Mouse (Mus musculus) erythroid progenitor cell, adult 5-6 weeks (primary cell): ENCODE measurements around the gene Mettl11b. TPM values are rescaled to one million over a fixed set of nuclear protein-coding genes. Genes with fewer than 3 reads are reported as not detected.

Experiments
- ATAC-seq: replicated peaks from 2 replicates; pipeline ENCODE4 v1.8.0; 2016; ENCODE audit warnings: moderate number of reproducible peaks, mild to moderate bottlenecking, moderate TSS enrichment, inconsistent platforms; ENCODE audit not compliant: poor library complexity, low FRiP score, severe bottlenecking
- total RNA-seq, 2 experiments: library from RNA; stranded (forward) in 1 of 2; stranded (reverse) in 1 of 2; fragments of 150-400 nt in 1 of 2; fragments of 186-747, 209-891 nt in 1 of 2; gene quantifications; 2 replicates each; pipeline versions ENCODE4 v1.2.3 to v1.2.4; 2015 to 2017; ENCODE audit warnings: low replicate concordance in 2 of 2

The Mettl11b gene
- total RNA-seq, 2 experiments from 2014 or later: not detected

- no peak for ATAC-seq
Measured at GRCm38 (mm10) chr1:163657056-163657455, 68.0 kb downstream of the Mettl11b start.

DNA sequence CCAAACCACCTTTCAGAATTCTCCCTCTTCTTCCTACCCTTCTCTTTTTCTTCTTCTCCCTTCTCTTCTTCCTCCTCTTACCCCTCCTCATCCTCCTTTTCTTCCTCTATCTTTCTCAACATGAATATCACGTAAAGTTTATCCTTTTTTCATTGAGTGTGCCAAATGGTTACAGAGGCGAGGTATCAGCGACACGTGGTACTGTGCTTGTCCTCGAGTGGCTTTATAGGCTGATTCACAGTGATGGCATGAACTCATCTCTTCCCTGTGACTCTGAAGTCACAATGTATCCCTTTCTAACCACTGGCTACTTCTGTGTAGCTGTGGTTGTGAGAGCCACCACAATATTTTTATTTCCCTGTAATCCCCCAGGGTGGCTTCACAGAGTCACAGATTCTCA is 68.6 kb downstream of the Mettl11b start:
- ATAC-seq: no peak

Other genes starting within 250 kb of the Mettl11b start
- 2.2 and 5.9 TPM in 2 replicates for gene Kifap3, start 54.4 kb upstream of the Mettl11b start, total RNA-seq (2015; ENCODE audit: low replicate concordance)
- gene Kifap3, start 54.4 kb upstream of the Mettl11b start, total RNA-seq (2017; ENCODE audit: low replicate concordance): 1.9 TPM in 1 of 2 replicates, not detected in the other
- 12.2 and 29.9 TPM in 2 replicates for gene Scyl3, start 203.9 kb upstream of the Mettl11b start, total RNA-seq (2015; ENCODE audit: low replicate concordance)
- 6.4 and 14.7 TPM in 2 replicates for gene Scyl3, start 203.9 kb upstream of the Mettl11b start, total RNA-seq (2017; ENCODE audit: low replicate concordance)